Comparison of ENCODE assay signal across 16 mouse cellular contexts in genomic region chr3:99110353-99111213, GRCm38 (mm10). TPM values are rescaled to one million over a fixed set of nuclear protein-coding genes. Genes with fewer than 3 reads are reported as not detected.
A peak's percentile ranks its signal among the peaks of the same experiment; 100 is the strongest.
DNase-seq lines count a peak whose midpoint lies in the region; ATAC-seq and TF ChIP-seq lines count a peak whose summit lies in the region.
"Had no signal": no experiment of that assay in that cellular context is flagged by ENCODE, and none has a peak within 500 bp of the region (broad histone marks: within the 10 kb centered on the region; RNA-seq: fewer than 3 reads in every experiment).

No protein-coding gene starts in this region.

- no peak overlapping the region for H3K27ac ChIP-seq in kidney, postnatal 0 days
- no peak overlapping the region for H3K27ac ChIP-seq in kidney, embryonic 15.5 days
- H3K27ac ChIP-seq: embryonic facial prominence, embryonic 13.5 days; liver, embryonic 14.5 days; midbrain, embryonic 13.5 days had no signal

- H3K9me3 ChIP-seq in kidney, postnatal 0 days (replicated peaks; ENCODE audit: low read length) = no peaks in the 10 kb centered on the region
- H3K9me3 ChIP-seq in kidney, embryonic 15.5 days (replicated peaks) = no peaks in the 10 kb centered on the region
- H3K9me3 ChIP-seq: embryonic facial prominence, embryonic 13.5 days; midbrain, embryonic 13.5 days had no signal

- CTCF ChIA-PET in Patski (lab: Charles Lee) = interaction anchor here (0.9 to 1.6 kb wide), 2 partner anchors 22 to 30 kb away, joined by 3 to 4 read pairs; no protein-coding TSS in a partner anchor

- ATAC-seq in kidney, postnatal 0 days (replicated peaks; ENCODE audit: low FRiP score, low read depth) = no peak
- no peak for ATAC-seq in kidney, embryonic 15.5 days (replicated peaks; ENCODE audit: low FRiP score)
- ATAC-seq in Patski = peak; percentile 85
- ATAC-seq in erythroblast, adult 5-6 weeks (replicated peaks; ENCODE audit: low FRiP score, poor library complexity, severe bottlenecking) = no peak
- ATAC-seq: forebrain, embryonic 14.5 days; inflammation-experienced regulatory T-cells, adult 6 months; midbrain, embryonic 13.5 days had no signal

- WGBS in kidney, postnatal 0 days = 53% methylated on average over 9 of the region's 9 CpGs
- WGBS in kidney, embryonic 15.5 days = 61% methylated on average over 9 of the region's 9 CpGs

- no peaks in the 10 kb centered on the region for H3K4me1 ChIP-seq in kidney, postnatal 0 days (replicated peaks; ENCODE audit: insufficient read depth, low read length)
- no peaks in the 10 kb centered on the region for H3K4me1 ChIP-seq in kidney, embryonic 15.5 days
- H3K4me1 ChIP-seq: midbrain, embryonic 13.5 days had no signal

- POLR2A ChIA-PET in Patski (lab: Charles Lee) = interaction anchor here (0.7 to 1.0 kb wide), 2 partner anchors 30 to 197 kb away, joined by 4 to 7 read pairs; partner anchors contain the start of gene Wars2

- no peak overlapping the region for H3K4me2 ChIP-seq in kidney, postnatal 0 days (ENCODE audit: low read length)
- H3K4me2 ChIP-seq in kidney, embryonic 15.5 days = no peak overlapping the region
- H3K4me2 ChIP-seq: embryonic facial prominence, embryonic 13.5 days; midbrain, embryonic 13.5 days had no signal

- TF ChIP-seq CTCF in kidney, postnatal 0 days (IDR thresholded peaks at IDR 0.05; ENCODE audit: low read depth) = no peak
- TF ChIP-seq CTCF in Patski (IDR thresholded peaks at IDR 0.05) = no peak

- peak; percentile 28 for DNase-seq in kidney, postnatal 0 days (ENCODE audit: low spot score)
- DNase-seq in 3T3-L1 (ENCODE audit: low read depth, low spot score) (peak; percentile 82), Patski (ENCODE audit: low read depth, low spot score) (peak; percentile 95)
- peak; percentile 7 to 19 for DNase-seq in kidney, postnatal 36 days
- DNase-seq in ovary, adult 18-20 months (ENCODE audit: low spot score) = no peak
- DNase-seq in thymus, postnatal 25 days = no peak
- DNase-seq: adrenal gland, adult 8-10 months; cerebellum, adult 2 months; heart, postnatal 4 days had no signal

- no peak overlapping the region for H3K4me3 ChIP-seq in kidney, postnatal 0 days (replicated peaks; ENCODE audit: low read depth, low read length)
- no peak overlapping the region for H3K4me3 ChIP-seq in kidney, embryonic 15.5 days (replicated peaks)
- H3K4me3 ChIP-seq: embryonic facial prominence, embryonic 13.5 days; midbrain, embryonic 13.5 days had no signal

- H3K27me3 ChIP-seq in kidney, postnatal 0 days (ENCODE audit: insufficient read depth, low read length) = no peaks in the 10 kb centered on the region
- no peaks in the 10 kb centered on the region for H3K27me3 ChIP-seq in kidney, embryonic 15.5 days
- H3K27me3 ChIP-seq in Patski = no peaks in the 10 kb centered on the region
- H3K27me3 ChIP-seq: embryonic facial prominence, embryonic 13.5 days; midbrain, embryonic 13.5 days had no signal

- in situ Hi-C loops in Patski (cut with MboI; ENCODE audit: low pct_unique_long_range_greater_than_20kb) = no loop called here

- H3K9ac ChIP-seq in kidney, postnatal 0 days (ENCODE audit: low read depth, low read length) = no peak overlapping the region
- H3K9ac ChIP-seq in kidney, embryonic 15.5 days = no peak overlapping the region
- H3K9ac ChIP-seq: embryonic facial prominence, embryonic 13.5 days; liver, embryonic 14.5 days; midbrain, embryonic 13.5 days had no signal

- no peaks in the 10 kb centered on the region for H3K36me3 ChIP-seq in kidney, postnatal 0 days (ENCODE audit: insufficient read depth, low read length)
- H3K36me3 ChIP-seq in kidney, embryonic 15.5 days = no peaks in the 10 kb centered on the region
- H3K36me3 ChIP-seq: embryonic facial prominence, embryonic 13.5 days; midbrain, embryonic 13.5 days had no signal

RNA-seq across cellular contexts. Expression of gene Wars2, which starts 30.3 kb away (rescaled TPM):
- 6.4 and 7.7 TPM in 2 replicates for polyA plus RNA-seq in kidney, postnatal 0 days (2015; fragmentation: Nextera tagmentation; extraction: Ambion mirVana)
- 9.2 and 9.7 TPM in 2 replicates for polyA plus RNA-seq in kidney, embryonic 15.5 days (2015; fragmentation: Nextera tagmentation; extraction: Ambion mirVana)
- polyA plus RNA-seq in Patski (2021) = 17.9 TPM
- 3.1 TPM in 1 of 2 replicates, not detected in the other for total RNA-seq in erythroblast, adult 5-6 weeks (2015; ENCODE audit: low replicate concordance)
- 0.34 and 0.98 TPM in 2 replicates for total RNA-seq in erythroblast, adult 5-6 weeks (2017; ENCODE audit: low replicate concordance)

Comparison
In these comparisons a context has a peak if more than half of its experiments do, and no peak if none do; other contexts are left out.
1. DNase-seq: peak in kidney, postnatal 0 days (single experiment), 3T3-L1 (single experiment), Patski (single experiment) and kidney, postnatal 36 days (2 of 2); none in ovary, adult 18-20 months (single experiment) and thymus, postnatal 25 days (single experiment).